Mouse (Mus musculus): ENCODE results near the gene Mpc1. TPM values are rescaled to one million over a fixed set of nuclear protein-coding genes. Genes with fewer than 3 reads are reported as not detected.
"Not testable (repeated sequence)": the region's sequence is repeated elsewhere in the genome, so short reads cannot be mapped to it uniquely, and the experiment has no call there.

Gene Mpc1
- total RNA-seq (2022) = 100 to 1,000 TPM; 122 to 221 (median 169) TPM

DNA sequence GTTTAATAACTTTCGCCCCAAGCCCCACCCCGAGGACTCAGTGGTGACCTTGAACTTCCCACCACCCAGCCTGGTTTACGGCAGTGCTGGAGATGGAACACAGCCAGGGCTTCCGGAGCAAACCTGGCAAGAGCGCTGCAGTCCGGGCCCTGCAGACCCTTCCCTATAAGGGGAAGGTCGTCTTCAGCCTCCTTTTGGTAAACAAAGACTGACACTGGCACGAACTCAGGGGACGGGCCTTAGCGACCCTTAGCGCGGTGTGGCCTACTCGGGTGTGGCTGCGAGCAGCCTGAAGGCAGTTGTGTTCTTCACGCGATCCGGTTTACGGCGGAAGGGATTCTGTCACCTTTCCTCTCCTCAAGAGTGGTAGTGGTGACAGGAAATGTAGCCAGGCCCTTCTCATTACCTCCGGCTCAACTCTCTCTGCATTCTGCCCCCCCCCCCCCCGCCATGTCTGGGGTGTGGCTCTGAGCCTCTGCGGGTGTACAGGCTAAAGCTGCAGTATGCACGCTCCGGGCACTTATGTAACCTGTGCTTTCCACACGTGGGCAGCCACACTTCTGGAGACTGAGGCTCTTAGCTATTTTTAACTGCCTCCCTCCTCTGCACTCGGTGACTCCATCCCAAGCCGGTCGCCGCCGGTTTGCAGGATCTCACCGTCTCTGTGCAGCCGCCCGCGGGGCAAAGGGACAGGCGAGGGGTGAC is at the start of gene Mpc1:
Gene Mpc1, plus strand, starts transcription at position 84 of the 705 bp plus-strand sequence.
- DNase-seq = peak; percentile 83

DNA sequence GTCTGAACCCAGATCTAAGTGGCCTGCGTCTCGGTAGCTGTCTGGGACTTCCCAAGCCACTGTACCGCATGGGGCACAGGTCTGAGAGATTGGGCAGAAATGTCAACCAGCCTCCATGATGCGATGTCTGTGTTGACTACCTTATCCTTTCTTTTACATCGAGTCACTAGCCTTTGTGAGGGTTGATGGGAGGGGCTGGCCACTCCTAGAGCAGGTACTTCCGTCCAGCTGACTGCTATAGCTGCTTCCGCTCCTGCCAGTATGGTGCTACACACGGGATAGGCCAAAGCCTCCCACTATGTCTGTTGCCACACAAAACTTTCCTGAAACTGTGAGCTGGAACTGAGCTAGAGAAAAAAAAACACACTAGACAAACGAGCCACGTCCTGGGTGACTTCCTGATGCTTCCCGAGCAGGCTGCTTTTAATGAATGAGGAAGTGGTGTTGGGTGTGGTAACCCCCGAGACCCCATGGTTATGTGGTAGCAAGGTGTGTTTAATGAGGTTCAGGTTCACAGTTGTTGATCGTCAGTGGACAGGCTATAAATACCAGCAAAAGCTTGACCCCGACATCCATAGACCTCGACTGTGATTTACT is 49.0 kb upstream of the Mpc1 start:
- no peak for DNase-seq

DNA sequence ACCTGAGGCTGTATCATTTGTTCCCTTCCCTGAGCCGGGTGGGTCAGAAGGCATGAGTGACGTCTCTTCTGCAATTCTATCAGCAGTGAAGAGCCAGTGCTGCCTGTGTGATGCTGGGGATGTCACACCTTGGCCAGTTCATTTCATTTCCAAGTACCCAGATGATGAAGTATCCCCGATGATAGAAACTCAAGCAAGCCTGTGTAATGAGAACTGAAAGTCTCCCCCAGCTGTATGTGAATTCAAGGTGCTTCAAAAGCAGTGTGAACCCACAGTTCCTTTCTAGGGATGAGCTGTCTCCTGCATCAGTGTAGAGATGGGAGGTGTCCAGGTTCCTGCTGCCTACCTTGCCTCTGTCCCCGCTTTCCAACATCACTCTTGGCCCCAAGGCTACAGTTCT is 48.2 kb upstream of the Mpc1 start:
- DNase-seq = no peak

DNA sequence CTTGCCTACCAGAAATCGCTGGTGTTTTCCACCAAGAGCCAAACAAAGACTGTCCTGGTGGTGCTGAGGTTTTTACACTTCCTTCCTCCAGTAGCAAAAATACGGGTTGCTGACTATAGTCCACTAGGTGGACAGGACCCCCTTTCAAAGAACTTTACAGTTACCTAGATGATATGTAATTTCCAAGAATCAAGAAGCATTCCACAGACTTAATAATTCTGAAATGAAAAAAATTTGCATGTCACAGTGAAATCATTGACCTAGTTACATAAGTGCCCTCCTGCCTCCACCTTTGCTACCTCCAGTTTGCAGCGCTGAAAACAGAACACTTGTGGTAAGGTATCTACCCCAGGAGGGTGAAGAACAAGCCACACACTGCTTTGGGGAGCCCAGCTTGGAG is 47.0 kb upstream of the Mpc1 start, which contains the start of gene Ccr6:
Gene Ccr6, plus strand, starts transcription at position 301 of the 400 bp plus-strand sequence.
- no peak for DNase-seq

DNA sequence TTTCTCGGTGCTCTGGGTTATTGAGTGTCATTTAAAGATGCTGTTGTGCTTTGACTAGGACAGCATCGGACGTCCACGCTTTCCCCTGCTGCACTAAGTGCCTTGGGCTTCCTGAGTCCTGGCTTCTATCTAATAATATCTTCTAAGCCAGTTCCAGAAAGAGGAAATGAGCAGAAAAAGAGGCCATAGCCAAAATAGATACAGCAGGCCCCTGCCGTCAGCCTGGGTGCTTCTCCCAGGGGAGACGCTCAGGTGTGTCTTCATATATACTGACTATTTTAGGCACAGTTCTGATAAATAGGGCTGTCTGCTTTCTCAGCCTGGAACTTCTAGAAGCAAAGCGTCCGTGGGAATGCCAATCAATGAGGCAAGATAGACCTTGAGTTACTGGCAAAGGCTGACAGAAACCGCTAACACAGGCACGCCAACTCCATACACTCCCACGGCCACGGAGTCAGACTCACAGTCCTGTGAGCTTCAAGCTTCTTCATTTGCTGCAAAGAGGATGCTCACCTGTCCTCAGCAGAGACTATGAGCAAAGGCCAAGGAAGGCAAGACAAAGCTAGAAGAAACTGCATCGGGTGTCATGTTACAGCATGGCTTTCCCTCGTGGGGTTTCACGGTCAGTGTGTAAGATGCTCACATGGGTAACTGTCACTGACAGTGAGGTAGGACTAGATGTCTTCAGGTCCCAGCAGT is 44.5 kb upstream of the Mpc1 start:
- no peak for DNase-seq

DNA sequence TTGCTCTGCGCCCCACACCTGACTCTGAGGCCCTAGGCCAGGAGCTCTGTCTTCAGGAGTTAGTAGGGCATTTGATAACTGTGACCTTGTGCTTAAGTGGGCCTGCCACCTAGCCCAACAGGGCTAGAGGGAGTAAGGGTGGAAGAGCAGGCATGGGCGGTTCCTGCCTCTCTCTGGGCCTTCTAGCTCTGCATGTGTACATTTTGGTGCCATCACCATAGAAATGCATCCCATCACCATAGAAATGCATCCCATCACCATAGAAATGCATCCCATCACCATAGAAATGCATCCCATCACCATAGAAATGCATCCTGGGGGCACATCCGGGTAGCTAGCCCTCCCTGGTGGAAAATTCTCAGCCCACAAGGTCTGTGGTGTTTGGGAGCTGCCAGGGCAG is 43.1 kb upstream of the Mpc1 start:
- DNase-seq = no peak

DNA sequence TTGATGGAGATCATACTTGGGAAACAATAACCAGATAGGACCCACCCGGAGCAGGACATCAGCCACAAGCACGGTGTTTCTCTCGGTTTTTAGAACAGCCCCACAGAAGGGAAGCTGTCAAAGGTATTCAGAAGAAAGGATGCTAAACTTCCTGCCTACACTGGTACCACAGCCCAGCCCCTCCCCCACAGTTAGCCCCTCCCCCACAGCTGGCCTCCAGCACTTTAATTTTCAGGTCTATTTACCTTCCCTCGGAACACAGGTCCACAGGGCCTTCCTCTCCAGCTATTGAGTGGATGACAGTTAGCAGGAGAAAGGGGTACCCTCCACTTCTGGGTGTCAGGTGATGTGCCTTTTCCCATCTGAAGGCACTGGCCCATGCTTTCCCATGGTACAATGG is 42.2 kb upstream of the Mpc1 start:
- no peak for DNase-seq

DNA sequence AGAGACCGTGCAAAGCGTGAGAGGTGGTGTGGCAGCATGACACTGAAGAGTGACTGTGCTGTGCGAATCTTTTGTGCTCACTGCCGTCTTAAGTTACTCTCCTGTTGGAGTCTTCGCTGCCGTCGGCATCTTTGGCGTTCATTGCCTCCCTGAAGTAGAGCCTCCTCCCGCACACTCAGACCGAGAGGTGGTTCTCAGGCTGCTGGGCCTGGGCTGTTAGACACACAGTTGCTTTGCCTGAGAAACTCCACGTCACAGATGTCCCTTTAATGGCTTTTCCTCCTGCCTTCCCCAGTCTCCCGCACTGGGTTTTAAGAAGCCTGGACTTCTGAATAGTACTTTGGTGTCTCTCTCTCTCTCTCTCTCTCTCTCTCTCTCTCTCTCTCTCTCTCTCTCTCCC is 41.1 kb upstream of the Mpc1 start:
- DNase-seq = no peak

DNA sequence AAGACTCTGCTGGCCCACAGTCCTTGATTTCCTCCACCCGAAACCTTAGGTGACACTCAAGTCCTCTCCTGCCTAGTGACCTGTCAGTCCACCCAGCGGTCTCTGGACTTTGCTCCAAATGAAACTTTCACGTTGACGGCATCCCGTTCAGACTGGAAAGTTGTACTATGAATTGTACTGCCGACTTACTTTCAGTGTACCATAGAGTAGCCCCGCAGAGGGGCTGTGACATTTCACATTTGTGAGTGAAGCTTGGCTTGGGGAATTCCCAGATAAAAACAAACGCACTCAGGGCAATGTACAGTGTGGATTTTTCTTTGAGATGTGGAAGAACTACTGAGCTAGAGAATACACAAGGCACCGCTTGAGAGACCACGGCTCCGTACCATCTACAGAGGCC is 40.5 kb upstream of the Mpc1 start:
- DNase-seq = no peak

DNA sequence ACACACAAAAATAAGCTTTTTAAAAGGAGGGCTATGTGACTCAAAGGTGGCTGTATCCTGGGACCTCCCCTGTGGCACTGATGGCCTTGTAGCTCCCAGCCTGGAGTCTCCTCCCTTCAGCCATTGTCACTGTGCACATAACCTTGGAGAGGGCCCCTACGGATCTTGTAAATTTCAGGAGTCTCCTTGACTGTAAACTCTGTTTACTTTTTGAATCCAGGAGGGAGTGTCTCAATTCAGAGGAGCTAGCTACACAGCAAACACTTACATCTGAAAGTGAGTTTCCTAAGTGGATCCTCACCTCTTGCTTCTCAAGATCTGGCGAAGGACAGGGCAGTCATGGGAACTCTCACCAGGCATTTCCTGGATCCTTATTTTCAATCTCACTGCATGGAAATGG is 38.6 kb upstream of the Mpc1 start:
- no peak for DNase-seq

DNA sequence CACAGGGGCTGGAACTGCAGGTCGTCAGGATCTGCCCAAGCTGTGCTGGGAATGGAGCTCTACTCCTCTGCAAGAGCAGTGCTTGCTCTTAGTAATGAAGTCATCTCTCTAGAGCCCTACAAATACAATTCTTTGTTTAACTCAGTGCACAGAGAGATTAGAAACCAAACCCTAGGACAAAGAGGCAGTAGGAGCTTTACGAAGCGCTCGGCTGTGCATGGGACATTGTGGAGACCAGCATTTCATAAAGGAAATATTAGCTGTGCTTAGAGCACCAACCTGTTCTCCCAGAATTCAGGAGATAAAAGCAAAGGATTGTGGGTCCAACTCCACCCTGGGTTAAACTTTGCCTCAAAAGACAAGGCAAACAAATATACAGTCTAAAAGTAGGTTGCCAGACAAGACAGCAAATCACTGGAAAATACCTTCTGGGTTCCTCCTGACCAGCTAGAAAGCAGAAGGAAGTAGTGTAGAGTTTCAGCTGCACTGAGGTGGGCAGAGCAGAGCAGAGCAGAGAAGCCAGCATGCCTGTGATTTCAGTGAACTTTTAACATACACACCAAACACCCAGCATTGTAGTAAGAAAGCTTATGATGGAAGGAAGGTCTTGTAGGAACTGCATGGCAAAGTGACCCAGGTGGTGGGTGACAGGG is 36.5 kb upstream of the Mpc1 start:
- no peak for DNase-seq

DNA sequence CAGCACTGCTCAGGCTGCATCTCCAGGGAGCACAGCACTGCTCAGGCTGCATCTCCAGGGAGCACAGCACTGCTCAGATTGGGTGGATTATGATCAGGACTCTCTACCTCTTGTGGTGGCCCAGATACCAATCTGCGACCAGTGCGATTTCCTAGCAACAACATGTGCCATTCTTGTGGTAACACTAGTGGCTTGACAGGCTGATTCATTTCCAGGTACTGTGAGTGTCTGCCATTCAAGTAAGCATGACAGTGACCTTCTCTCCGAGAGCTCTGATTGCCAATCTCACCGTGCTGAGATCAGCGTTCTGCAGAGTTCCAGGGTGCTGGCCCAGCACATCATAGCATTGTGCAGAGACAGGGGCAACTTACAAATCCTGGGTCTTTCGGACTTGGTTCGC is 31.0 kb upstream of the Mpc1 start:
- DNase-seq = no peak

DNA sequence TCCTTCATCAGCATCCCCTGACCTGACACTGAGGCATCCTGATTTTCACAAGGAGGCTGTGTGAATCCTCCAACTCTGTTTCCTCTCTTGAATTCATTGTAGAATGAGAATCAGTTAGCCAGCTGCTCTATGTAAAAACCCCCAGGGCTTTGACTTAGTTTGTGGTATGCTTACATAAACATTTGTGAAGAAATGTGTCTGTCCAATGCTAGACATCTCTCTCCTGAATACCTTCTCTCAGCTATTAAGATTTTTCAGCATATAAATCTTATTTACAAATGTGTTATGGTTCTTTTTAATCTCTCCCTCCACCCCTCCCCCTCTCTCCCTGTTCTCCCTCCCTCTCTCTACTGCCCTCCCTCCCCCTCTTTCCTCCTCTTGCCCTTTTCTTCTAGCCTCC is 28.4 kb upstream of the Mpc1 start:
- no peak for DNase-seq

DNA sequence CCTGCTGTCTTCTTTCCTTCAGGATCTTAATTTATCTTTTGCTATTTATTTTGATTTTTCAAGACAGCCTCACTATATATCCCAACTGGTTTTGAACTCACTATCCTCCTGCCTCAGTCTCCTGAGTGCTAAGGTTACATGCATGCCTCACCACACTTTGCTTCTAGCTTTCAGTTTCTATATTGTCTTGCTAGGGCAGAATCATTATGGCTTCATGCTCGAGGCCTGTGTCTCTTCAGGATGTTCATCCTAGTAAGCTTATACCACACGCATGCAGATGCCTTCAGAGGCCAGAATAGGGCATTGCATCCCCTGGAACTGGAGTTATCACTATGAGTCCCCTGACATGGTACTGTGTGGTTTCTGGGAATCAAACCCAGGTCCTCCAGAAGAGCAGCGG is 27.8 kb upstream of the Mpc1 start:
- no peak for DNase-seq

DNA sequence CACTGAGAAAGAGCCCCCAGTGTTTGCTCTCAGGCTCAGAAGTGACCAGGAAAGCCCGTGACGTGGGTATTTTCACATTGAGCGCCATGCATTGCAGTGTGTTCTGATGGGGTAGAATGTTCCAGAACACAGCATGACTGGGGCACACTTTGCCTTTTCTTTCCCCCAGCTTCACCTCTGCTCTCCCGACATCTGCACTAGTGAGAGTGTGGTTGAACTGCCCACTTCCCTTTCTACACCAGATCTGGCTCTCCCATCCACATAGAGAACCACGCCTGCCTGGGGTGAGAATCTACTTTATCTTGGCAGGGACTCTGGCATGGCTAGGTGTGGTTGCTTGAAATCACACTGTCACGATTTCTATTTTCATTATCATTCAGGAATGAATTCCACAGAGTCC is 27.1 kb upstream of the Mpc1 start:
- no peak for DNase-seq

DNA sequence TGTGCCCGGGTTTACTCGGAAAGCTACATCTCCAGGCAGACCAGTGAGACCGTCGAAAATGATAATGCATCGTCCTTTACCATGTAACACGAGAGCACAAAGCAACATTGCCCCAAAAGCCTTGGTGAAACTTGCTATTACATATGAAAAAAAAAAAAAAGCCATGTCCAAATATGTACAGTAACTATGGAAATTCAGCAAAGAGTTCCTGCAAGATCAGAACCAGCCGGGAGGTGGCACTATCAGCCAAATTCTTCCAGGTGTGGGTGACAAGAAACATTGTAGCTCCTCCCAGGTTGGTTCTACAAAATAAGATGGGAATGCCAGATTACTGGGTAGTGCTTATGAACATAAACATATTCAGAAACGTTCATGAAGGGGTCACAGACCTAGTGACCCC is 25.7 kb upstream of the Mpc1 start:
- DNase-seq = no peak

DNA sequence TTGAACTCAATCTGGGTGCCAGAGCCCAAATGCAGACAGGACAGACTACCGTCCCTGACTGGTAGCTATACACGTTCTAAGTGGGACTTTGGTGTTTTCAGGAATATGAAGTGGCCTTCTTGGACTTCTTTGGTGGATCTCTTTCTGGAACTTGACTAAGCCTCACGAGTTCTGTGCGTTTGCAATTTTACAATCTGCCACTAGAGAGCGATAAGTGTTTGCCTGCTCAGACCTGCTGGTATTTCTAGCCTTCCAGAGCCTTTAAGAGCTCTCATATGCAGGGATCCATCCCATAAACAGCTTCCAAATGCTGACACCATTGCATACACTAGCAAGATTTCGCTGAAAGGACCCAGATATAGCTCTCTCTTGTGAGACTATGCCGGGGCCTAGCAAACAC is 18.1 kb upstream of the Mpc1 start:
- DNase-seq = not testable (repeated sequence)

DNA sequence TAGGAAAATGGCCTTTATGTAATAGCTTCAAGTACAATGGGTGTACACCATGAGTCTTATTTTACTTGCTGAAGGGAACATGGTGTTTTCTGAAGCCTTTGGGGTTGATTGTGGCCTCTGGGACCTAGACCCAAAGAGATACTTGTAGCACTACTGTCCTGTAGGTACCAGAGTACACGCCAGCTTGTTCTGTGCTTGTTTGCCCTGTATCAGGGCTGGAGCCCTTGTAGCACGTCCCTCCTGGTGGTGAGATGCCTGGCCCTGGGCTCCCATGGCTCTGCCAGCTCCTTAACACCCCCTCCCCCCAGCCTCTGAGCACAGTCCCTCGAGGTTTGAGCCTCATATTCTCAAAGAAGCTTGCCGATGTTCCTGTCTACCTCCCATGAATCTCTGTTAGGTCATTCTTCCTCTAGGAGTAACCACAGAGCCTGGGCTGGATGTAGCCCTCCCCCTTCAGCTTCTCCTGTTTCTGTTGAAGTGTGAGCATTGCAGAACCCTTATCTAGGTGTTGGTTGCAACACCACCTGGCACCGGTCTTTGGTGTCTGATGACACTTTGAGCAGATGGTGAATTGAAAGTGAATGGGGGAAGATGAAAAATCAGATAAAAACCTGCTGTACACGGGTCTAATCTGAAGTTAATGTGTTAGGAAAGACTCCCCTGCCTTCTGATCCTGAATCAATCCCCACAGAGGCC is 10.5 kb upstream of the Mpc1 start:
- DNase-seq = no peak

DNA sequence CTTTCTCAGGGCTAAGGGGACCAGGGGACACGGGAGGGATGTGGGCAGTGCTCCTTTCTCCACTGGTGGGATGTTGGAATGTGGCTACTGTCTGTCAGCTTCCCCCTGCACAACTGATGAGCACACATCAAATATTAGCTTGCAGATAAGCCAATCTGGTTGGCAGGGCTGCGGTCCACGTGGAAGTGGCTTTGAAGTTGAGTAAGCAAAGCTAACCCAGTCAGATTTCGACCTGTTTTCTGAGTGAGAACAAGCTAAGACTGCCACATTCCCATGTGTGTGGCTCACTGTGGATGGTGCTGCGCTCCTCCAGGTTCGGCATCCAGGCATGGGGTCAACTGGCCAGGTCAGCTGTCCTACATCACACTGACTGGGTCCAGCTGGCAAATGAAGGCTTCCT is 9.8 kb upstream of the Mpc1 start:
- no peak for DNase-seq

DNA sequence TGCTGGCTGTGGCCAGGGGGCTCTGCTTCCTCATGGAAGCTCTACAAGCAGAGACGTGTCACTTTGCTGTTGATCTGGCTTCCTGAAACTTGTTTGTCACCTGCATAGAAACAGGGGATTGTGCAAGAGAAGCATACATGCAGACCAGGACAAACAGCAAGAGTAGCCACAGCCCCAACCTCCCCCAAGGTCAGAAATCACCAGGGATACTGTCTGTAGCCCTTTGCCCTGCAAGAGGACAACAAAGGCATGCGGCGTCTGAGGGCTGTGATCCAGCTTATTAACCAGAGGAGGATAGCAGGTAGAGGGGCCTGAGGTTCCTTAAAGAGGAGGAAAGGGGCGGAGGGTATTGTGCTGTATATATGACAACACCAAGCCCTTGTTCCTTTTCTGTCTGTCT is 6.6 kb upstream of the Mpc1 start:
- no peak for DNase-seq

DNA sequence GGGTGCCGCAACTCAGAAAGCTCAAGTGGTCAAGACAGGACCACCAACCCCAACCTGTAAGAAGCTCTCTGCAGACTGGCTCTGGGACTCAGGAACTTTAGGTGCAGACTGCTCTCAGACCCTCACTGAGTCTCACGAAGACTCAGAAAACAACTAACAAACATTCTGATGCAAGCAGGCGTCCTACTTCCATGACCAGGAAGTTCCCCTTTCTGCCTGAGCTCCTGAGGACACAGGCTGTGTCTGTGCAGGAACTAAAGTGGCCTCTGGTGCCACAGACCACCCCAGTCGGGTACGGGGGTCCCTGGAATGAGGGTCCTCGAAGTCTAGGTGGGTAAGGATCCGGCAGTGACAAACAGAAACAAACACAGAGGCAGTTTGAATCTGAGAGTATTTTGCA is 6.0 kb upstream of the Mpc1 start:
- no peak for DNase-seq

DNA sequence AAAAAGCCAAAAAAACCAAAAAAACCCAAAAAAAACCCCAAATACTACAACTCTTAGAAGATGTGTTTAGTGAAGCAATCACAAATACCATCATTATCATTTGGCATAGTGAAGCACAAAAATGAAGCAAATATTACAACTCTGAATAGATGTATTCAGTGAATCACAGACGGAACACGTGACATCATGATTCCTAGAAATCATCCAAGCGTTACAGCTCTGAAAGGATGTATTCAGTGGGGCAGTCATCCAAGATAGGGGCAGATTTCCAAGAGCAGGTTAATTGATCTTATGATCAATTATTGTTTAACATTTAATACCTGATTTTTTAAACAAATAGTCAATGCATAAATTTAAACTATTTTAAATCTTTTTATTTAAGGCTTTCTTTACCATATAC is 5.4 kb upstream of the Mpc1 start:
- DNase-seq = no peak

DNA sequence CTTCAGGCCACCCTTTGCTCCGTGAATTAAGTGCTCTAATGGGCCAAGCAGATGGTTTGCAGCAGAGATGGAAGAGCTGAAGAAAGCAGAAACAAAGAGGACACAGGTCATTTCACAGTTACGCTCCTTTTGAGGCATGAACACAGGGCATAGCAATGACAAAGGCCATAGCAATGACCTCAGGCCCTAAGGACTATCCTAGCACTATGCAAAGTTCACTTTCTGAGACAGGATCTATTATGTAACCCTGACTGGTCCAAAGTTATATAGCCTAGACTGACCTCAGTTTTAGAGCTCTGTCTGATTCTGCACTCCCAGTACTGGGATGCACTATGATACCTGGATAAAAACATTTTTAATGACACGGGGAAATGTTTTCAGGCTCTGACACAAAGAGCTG is 4.3 kb upstream of the Mpc1 start:
- no peak for DNase-seq
